In genomic region chr4:139311707-139312106, GRCm38 (mm10) we compare ENCODE assay signal across 8 mouse cellular contexts. TPM values are rescaled to one million over a fixed set of nuclear protein-coding genes. Genes with fewer than 3 reads are reported as not detected.
DNase-seq lines count a peak whose midpoint lies in the region; ATAC-seq lines count a peak whose summit lies in the region.

No protein-coding gene starts in this region.

- H3K36me3 ChIP-seq in erythroblast, embryonic 14.5 days (ENCODE audit: control insufficient read depth), result peaks cover 12% of the 10 kb centered on the region
- H3K36me3 ChIP-seq in forebrain, embryonic 15.5 days, result peaks cover 2% of the 10 kb centered on the region; the same call in 1 of the 2 replicates
- peaks cover 11% of the 10 kb centered on the region for H3K36me3 ChIP-seq in liver, embryonic 13.5 days

- H3K4me3 ChIP-seq in erythroblast, embryonic 14.5 days (replicated peaks), result peak overlapping the region; percentile 84
- H3K4me3 ChIP-seq in forebrain, embryonic 15.5 days, result peak overlapping the region; percentile 88
- H3K4me3 ChIP-seq in liver, embryonic 13.5 days (replicated peaks), result peak overlapping the region; percentile 88

- peaks cover 31% of the 10 kb centered on the region for H3K4me1 ChIP-seq in erythroblast, embryonic 14.5 days (ENCODE audit: control insufficient read depth)
- peaks cover 24% of the 10 kb centered on the region for H3K4me1 ChIP-seq in forebrain, embryonic 15.5 days
- peaks cover 38% of the 10 kb centered on the region for H3K4me1 ChIP-seq in liver, embryonic 13.5 days (replicated peaks)

- peak overlapping the region; percentile 92 for H3K4me2 ChIP-seq in forebrain, embryonic 15.5 days (replicated peaks)
- H3K4me2 ChIP-seq in liver, embryonic 13.5 days, result peak overlapping the region; percentile 100

- ATAC-seq in erythroblast, adult 5-6 weeks (replicated peaks; ENCODE audit: low FRiP score, poor library complexity, severe bottlenecking), result no peak
- ATAC-seq in forebrain, embryonic 15.5 days (replicated peaks), result no peak
- ATAC-seq in liver, embryonic 13.5 days (ENCODE audit: low read depth), result no peak

- no peak overlapping the region for H3K27ac ChIP-seq in forebrain, embryonic 15.5 days (replicated peaks)
- H3K27ac ChIP-seq in liver, embryonic 13.5 days, result no peak overlapping the region

- H3K9me3 ChIP-seq in erythroblast, embryonic 14.5 days (ENCODE audit: control insufficient read depth, low read length), result no peaks in the 10 kb centered on the region
- H3K9me3 ChIP-seq in forebrain, embryonic 15.5 days, result no peaks in the 10 kb centered on the region
- H3K9me3 ChIP-seq in liver, embryonic 13.5 days (replicated peaks), result no peaks in the 10 kb centered on the region

- H3K27me3 ChIP-seq in erythroblast, embryonic 14.5 days (ENCODE audit: control insufficient read depth), result peaks cover 18% of the 10 kb centered on the region
- no peaks in the 10 kb centered on the region for H3K27me3 ChIP-seq in forebrain, embryonic 15.5 days
- H3K27me3 ChIP-seq in liver, embryonic 13.5 days, result 0 out of 2 replicates have a peak, but pooled peaks cover 4% of the 10 kb centered on the region

- WGBS in forebrain, embryonic 15.5 days, result 19% methylated on average over 14 of the region's 14 CpGs
- 25% methylated on average over 14 of the region's 14 CpGs for WGBS in liver, embryonic 13.5 days (ENCODE audit: insufficient replicate concordance)

- peak overlapping the region; percentile 89 for H3K9ac ChIP-seq in forebrain, embryonic 15.5 days (replicated peaks)
- H3K9ac ChIP-seq in liver, embryonic 13.5 days, result peak overlapping the region; percentile 90

- peak; percentile 71 for DNase-seq in A20 (ENCODE audit: low read depth, low spot score)
- DNase-seq in liver, embryonic 13.5 days, result no peak
- no peak for DNase-seq in gastrocnemius, postnatal 25 days
- no peak for DNase-seq in c-Kit-positive CD71-positive TER-119-positive erythroid progenitor cells, embryonic 14.5 days (ENCODE audit: low spot score)
- DNase-seq in urinary bladder, postnatal 10 days (ENCODE audit: low spot score), result no peak

RNA-seq across cellular contexts. Expression of gene Akr7a5, which starts 1.2 kb away (rescaled TPM):
- 2.4 and 2.7 TPM in 2 replicates for polyA plus RNA-seq in erythroblast, embryonic 14.5 days (2012)
- 3.8 TPM in 1 of 2 replicates, not detected in the other for total RNA-seq in erythroblast, adult 5-6 weeks (2015; ENCODE audit: low replicate concordance)
- 0.43 and 0.70 TPM in 2 replicates for total RNA-seq in erythroblast, adult 5-6 weeks (2017; ENCODE audit: low replicate concordance)
- polyA plus RNA-seq in forebrain, embryonic 15.5 days (2015; fragmentation: Nextera tagmentation; extraction: Ambion mirVana), result 57.3 and 60.2 TPM in 2 replicates
- 39.8 and 40.0 TPM in 2 replicates for polyA plus RNA-seq in liver, embryonic 13.5 days (2015; fragmentation: Nextera tagmentation; extraction: Ambion mirVana)
- 10 to 100 TPM; 30.5 to 35.9 TPM for total RNA-seq in gastrocnemius, postnatal 25 days (2021)

RNA-seq across cellular contexts. Expression of gene Pqlc2, which starts 1.2 kb away (rescaled TPM):
- polyA plus RNA-seq in erythroblast, embryonic 14.5 days (2012), result 0.74 and 0.82 TPM in 2 replicates
- 1.5 TPM in 1 of 2 replicates, not detected in the other for total RNA-seq in erythroblast, adult 5-6 weeks (2015; ENCODE audit: low replicate concordance)
- 3.5 TPM in 1 of 2 replicates, not detected in the other for total RNA-seq in erythroblast, adult 5-6 weeks (2017; ENCODE audit: low replicate concordance)
- polyA plus RNA-seq in forebrain, embryonic 15.5 days (2015; fragmentation: Nextera tagmentation; extraction: Ambion mirVana), result 10.5 and 10.6 TPM in 2 replicates
- 9.7 and 10.3 TPM in 2 replicates for polyA plus RNA-seq in liver, embryonic 13.5 days (2015; fragmentation: Nextera tagmentation; extraction: Ambion mirVana)
- total RNA-seq in gastrocnemius, postnatal 25 days (2021), result 1 to 10 TPM; 4.9 to 6.9 TPM

RNA-seq across cellular contexts. Expression of gene Mrto4, which starts 40.7 kb away (rescaled TPM):
- polyA plus RNA-seq in erythroblast, embryonic 14.5 days (2012), result 6.4 and 7.7 TPM in 2 replicates
- total RNA-seq in erythroblast, adult 5-6 weeks (2015; ENCODE audit: low replicate concordance), result 27.6 and 29.2 TPM in 2 replicates
- total RNA-seq in erythroblast, adult 5-6 weeks (2017; ENCODE audit: low replicate concordance), result 11.8 and 14.5 TPM in 2 replicates
- polyA plus RNA-seq in forebrain, embryonic 15.5 days (2015; fragmentation: Nextera tagmentation; extraction: Ambion mirVana), result 109 and 115 TPM in 2 replicates
- polyA plus RNA-seq in liver, embryonic 13.5 days (2015; fragmentation: Nextera tagmentation; extraction: Ambion mirVana), result 141 and 147 TPM in 2 replicates
- 10 to 100 TPM; 32.7 to 33.3 TPM for total RNA-seq in gastrocnemius, postnatal 25 days (2021)

RNA-seq across cellular contexts. Expression of gene Emc1, which starts 40.7 kb away (rescaled TPM):
- polyA plus RNA-seq in erythroblast, embryonic 14.5 days (2012), result 0.37 and 0.43 TPM in 2 replicates
- total RNA-seq in erythroblast, adult 5-6 weeks (2015; ENCODE audit: low replicate concordance), result 3.3 and 8.2 TPM in 2 replicates
- total RNA-seq in erythroblast, adult 5-6 weeks (2017; ENCODE audit: low replicate concordance), result 14.8 and 26.1 TPM in 2 replicates
- polyA plus RNA-seq in forebrain, embryonic 15.5 days (2015; fragmentation: Nextera tagmentation; extraction: Ambion mirVana), result 37.9 and 38.8 TPM in 2 replicates
- 15.4 and 17.8 TPM in 2 replicates for polyA plus RNA-seq in liver, embryonic 13.5 days (2015; fragmentation: Nextera tagmentation; extraction: Ambion mirVana)
- 10 to 100 TPM; 26.3 to 28.4 TPM for total RNA-seq in gastrocnemius, postnatal 25 days (2021)

RNA-seq across cellular contexts. Expression of gene Ubr4, which starts 40.7 kb away (rescaled TPM):
- 14.8 and 24.3 TPM in 2 replicates for polyA plus RNA-seq in erythroblast, embryonic 14.5 days (2012)
- total RNA-seq in erythroblast, adult 5-6 weeks (2015; ENCODE audit: low replicate concordance), result 165 and 179 TPM in 2 replicates
- total RNA-seq in erythroblast, adult 5-6 weeks (2017; ENCODE audit: low replicate concordance), result 158 and 168 TPM in 2 replicates
- polyA plus RNA-seq in forebrain, embryonic 15.5 days (2015; fragmentation: Nextera tagmentation; extraction: Ambion mirVana), result 79.5 and 85.6 TPM in 2 replicates
- 33.8 and 34.5 TPM in 2 replicates for polyA plus RNA-seq in liver, embryonic 13.5 days (2015; fragmentation: Nextera tagmentation; extraction: Ambion mirVana)
- total RNA-seq in gastrocnemius, postnatal 25 days (2021), result 10 to 100 TPM; 79.0 to 90.6 TPM

Comparison
In these comparisons a context has a peak if more than half of its experiments do, and no peak if none do; other contexts are left out.
1. RNA of gene Akr7a5, which starts 1.2 kb away (polyA plus RNA-seq): 57.3 to 60.2 TPM in forebrain, embryonic 15.5 days and 39.8 to 40.0 TPM in liver, embryonic 13.5 days; 2.4 to 2.7 TPM in erythroblast, embryonic 14.5 days; every median in the first group is over 10 times any median in the second.
2. RNA of gene Mrto4, which starts 40.7 kb away (polyA plus RNA-seq): 141 to 147 TPM in liver, embryonic 13.5 days and 109 to 115 TPM in forebrain, embryonic 15.5 days; 6.4 to 7.7 TPM in erythroblast, embryonic 14.5 days; every median in the first group is over 10 times any median in the second.
3. Peak in every context shown above with its lines, with median percentiles within 50 percentile points of each other: H3K4me3 ChIP-seq.